Mouse (Mus musculus) liver, adult 2 months (tissue): ENCODE results near the gene Gm21883.
"Not testable (repeated sequence)": the region's sequence is repeated elsewhere in the genome, so short reads cannot be mapped to it uniquely, and the experiment has no call there.

Source experiments
- CTCF ChIP-seq: fragments of 200-500 bp; IDR thresholded peaks from 2 replicates; pipeline ENCODE4 v1.5.1; 2011; ENCODE audit warnings: low read depth, low read length, control low read depth
- POLR2A ChIP-seq: fragments of 200-500 bp; IDR thresholded peaks from 2 replicates; pipeline ENCODE4 v1.6.1; 2011; ENCODE audit warnings: low read length, control low read depth; ENCODE audit not compliant: insufficient read depth; ENCODE audit errors: extremely low read depth

GRCm38 (mm10) chrX:31574183-31574582, at the start of gene Gm21883:
- not testable (repeated sequence) for TF ChIP-seq CTCF, POLR2A
